Mouse (Mus musculus) cerebellum, adult 2 months (tissue): ENCODE data around the gene Wnt3a.

Experiments used
- CTCF ChIP-seq: fragments of 200-500 bp; IDR thresholded peaks from 2 replicates; pipeline ENCODE4 v1.5.1; 2011; ENCODE audit warnings: low read depth, mild to moderate bottlenecking, control low read depth, low read length, moderate library complexity, borderline replicate concordance; ENCODE audit not compliant: insufficient read depth
- POLR2A ChIP-seq: fragments of 200-500 bp; IDR thresholded peaks from 2 replicates; pipeline ENCODE4 v1.6.1; 2011; ENCODE audit warnings: low read length, control low read depth, borderline replicate concordance; ENCODE audit not compliant: insufficient read depth

- TF ChIP-seq CTCF, result no peak
- TF ChIP-seq POLR2A, result no peak
Measured at GRCm38 (mm10) chr11:59324777-59325176, 34.2 kb upstream of the Wnt3a start.
